Mouse (Mus musculus) kidney, adult 2 months (tissue): ENCODE data around the gene Prn.

Experiments
- CTCF ChIP-seq: fragments of 200-500 bp; conservative IDR thresholded peaks from 2 replicates; pipeline ENCODE4 v1.5.1; 2011; ENCODE audit warnings: low read depth, mild to moderate bottlenecking, control low read depth, low read length, moderate library complexity, mixed read lengths; ENCODE audit not compliant: insufficient read depth, insufficient read length
- POLR2A ChIP-seq: fragments of 200-500 bp; IDR thresholded peaks from one replicate; pipeline ENCODE4 v1.6.1; 2011; ENCODE audit warnings: low read depth, low read length, control low read depth

- TF ChIP-seq CTCF (no peak), POLR2A (no peak)
Measured at GRCm38 (mm10) chr2:131902867-131903266, 6.9 kb upstream of the Prn start.
